ENCODE assay signal across 9 mouse cellular contexts in the genomic region with DNA sequence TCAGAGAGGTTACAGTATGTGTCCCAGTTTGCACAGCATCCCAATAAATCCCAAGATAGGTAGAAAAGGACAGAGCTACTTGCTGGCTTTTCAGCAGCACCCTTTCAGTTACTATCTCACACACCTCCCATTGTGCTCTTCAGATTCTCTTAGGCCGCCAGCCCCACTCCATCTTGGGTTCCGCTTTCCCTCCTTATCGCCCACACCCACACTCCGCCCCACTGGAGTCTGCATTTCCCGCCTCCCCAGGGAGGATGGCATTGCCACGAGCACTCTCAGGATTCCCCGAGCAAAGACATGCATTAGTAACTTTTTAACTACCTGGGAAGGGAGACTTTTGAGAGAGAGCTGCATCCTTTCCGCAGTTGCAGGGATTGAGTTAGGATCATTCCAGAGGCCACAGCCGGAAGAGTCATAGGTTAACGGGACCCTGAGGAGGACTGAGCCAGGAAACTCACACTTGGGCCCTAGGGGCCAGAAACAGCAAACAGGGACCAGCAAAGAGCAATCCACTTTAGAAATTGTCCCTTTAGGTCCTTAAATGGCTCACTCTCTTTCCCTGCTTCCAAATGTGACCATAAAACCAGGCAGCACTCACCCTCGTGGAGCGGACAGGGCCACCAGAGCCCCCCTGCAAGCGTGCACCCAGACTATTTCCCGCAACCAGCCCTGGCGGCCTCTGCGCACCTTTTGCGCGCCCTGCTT. TPM values are rescaled to one million over a fixed set of nuclear protein-coding genes. Genes with fewer than 3 reads are reported as not detected.
DNase-seq lines count a peak whose midpoint lies in the region; ATAC-seq lines count a peak whose summit lies in the region.
"Had no signal": no experiment of that assay in that cellular context is flagged by ENCODE, and none has a peak within 500 bp of the region (broad histone marks: within the 10 kb centered on the region; RNA-seq: fewer than 3 reads in every experiment).

No protein-coding gene starts in this region.

- intact Hi-C loops in heart, postnatal 14 days (cut with DNase I) = loop anchor here (2.0 to 5.0 kb wide), 2 partner anchors 99 to 140 kb away; no protein-coding TSS in a partner anchor

- H3K27me3 ChIP-seq in heart, embryonic 16.5 days (ENCODE audit: control insufficient read depth, insufficient read depth, low read length) = peaks cover 24% of the 10 kb centered on the region
- H3K27me3 ChIP-seq in embryonic facial prominence, embryonic 13.5 days = peaks cover 50% of the 10 kb centered on the region
- peaks cover 44% of the 10 kb centered on the region for H3K27me3 ChIP-seq in hindbrain, embryonic 16.5 days (replicated peaks; ENCODE audit: control insufficient read depth, insufficient read depth, low read length)
- H3K27me3 ChIP-seq in midbrain, embryonic 14.5 days (ENCODE audit: control insufficient read depth, insufficient read depth, low read length) = peaks cover 51% of the 10 kb centered on the region

- ATAC-seq in heart, embryonic 16.5 days (replicated peaks; ENCODE audit: extremely low read depth, insufficient read depth, low FRiP score) = no peak
- ATAC-seq in embryonic facial prominence, embryonic 13.5 days (ENCODE audit: insufficient number of reproducible peaks, insufficient read depth, low FRiP score, low TSS enrichment, low read depth) = no peak
- no peak for ATAC-seq in hindbrain, embryonic 16.5 days
- no peak for ATAC-seq in midbrain, embryonic 14.5 days (ENCODE audit: low FRiP score, low TSS enrichment)

- H3K27ac ChIP-seq in heart, embryonic 16.5 days (ENCODE audit: low read length) = no peak overlapping the region
- no peak overlapping the region for H3K27ac ChIP-seq in embryonic facial prominence, embryonic 13.5 days
- H3K27ac ChIP-seq in hindbrain, embryonic 16.5 days (ENCODE audit: low read depth, low read length) = no peak overlapping the region
- H3K27ac ChIP-seq in midbrain, embryonic 14.5 days (replicated peaks; ENCODE audit: low read depth, low read length) = no peak overlapping the region
- H3K27ac ChIP-seq: macrophage had no signal

- 4% methylated on average over 18 of the region's 18 CpGs for WGBS in heart, embryonic 16.5 days
- WGBS in embryonic facial prominence, embryonic 13.5 days = 6% methylated on average over 18 of the region's 18 CpGs
- 6% methylated on average over 18 of the region's 18 CpGs for WGBS in hindbrain, embryonic 16.5 days
- 5% methylated on average over 18 of the region's 18 CpGs for WGBS in midbrain, embryonic 14.5 days

- H3K36me3 ChIP-seq in heart, embryonic 16.5 days (ENCODE audit: control insufficient read depth, insufficient read depth) = no peaks in the 10 kb centered on the region
- no peaks in the 10 kb centered on the region for H3K36me3 ChIP-seq in embryonic facial prominence, embryonic 13.5 days
- no peaks in the 10 kb centered on the region for H3K36me3 ChIP-seq in hindbrain, embryonic 16.5 days (ENCODE audit: control insufficient read depth, insufficient read depth, low read length)
- H3K36me3 ChIP-seq in midbrain, embryonic 14.5 days (ENCODE audit: control insufficient read depth, insufficient read depth, low read length) = no peaks in the 10 kb centered on the region

- peak overlapping the region; percentile 66 for H3K4me3 ChIP-seq in heart, embryonic 16.5 days (ENCODE audit: low read length)
- H3K4me3 ChIP-seq in embryonic facial prominence, embryonic 13.5 days = peak overlapping the region; percentile 54
- H3K4me3 ChIP-seq in hindbrain, embryonic 16.5 days (ENCODE audit: low read length) = peak overlapping the region; percentile 44
- H3K4me3 ChIP-seq in midbrain, embryonic 14.5 days (replicated peaks; ENCODE audit: low read depth, low read length) = peak overlapping the region; percentile 32

- peak overlapping the region; percentile 69 for H3K9ac ChIP-seq in heart, embryonic 16.5 days (ENCODE audit: low read length)
- peak overlapping the region; percentile 68 for H3K9ac ChIP-seq in embryonic facial prominence, embryonic 13.5 days
- H3K9ac ChIP-seq in hindbrain, embryonic 16.5 days (ENCODE audit: low read depth, low read length) = peak overlapping the region; percentile 47
- H3K9ac ChIP-seq in midbrain, embryonic 14.5 days (replicated peaks; ENCODE audit: low read length) = no peak overlapping the region

- DNase-seq in heart, postnatal 14 days = no peak
- no peak for DNase-seq in midbrain, embryonic 14.5 days
- DNase-seq in left cerebral cortex, adult 9 months (ENCODE audit: low spot score in 2 of 2) = no peak
- no peak for DNase-seq in urinary bladder, adult 2 months (ENCODE audit: low spot score)
- DNase-seq in MN1 (ENCODE audit: low spot score) = no peak

- peak overlapping the region; percentile 85 for H3K4me2 ChIP-seq in heart, embryonic 16.5 days (ENCODE audit: low read depth, low read length)
- peak overlapping the region; percentile 94 for H3K4me2 ChIP-seq in embryonic facial prominence, embryonic 13.5 days
- H3K4me2 ChIP-seq in hindbrain, embryonic 16.5 days (ENCODE audit: low read length) = peak overlapping the region; percentile 85
- peak overlapping the region; percentile 65 for H3K4me2 ChIP-seq in midbrain, embryonic 14.5 days (ENCODE audit: low read length)

- H3K4me1 ChIP-seq in heart, embryonic 16.5 days (ENCODE audit: control insufficient read depth, insufficient read depth, low read length) = peaks cover 12% of the 10 kb centered on the region
- peaks cover 32% of the 10 kb centered on the region for H3K4me1 ChIP-seq in embryonic facial prominence, embryonic 13.5 days
- peaks cover 18% of the 10 kb centered on the region for H3K4me1 ChIP-seq in hindbrain, embryonic 16.5 days (ENCODE audit: control insufficient read depth, insufficient read depth, low read depth, low read length)
- peaks cover 10% of the 10 kb centered on the region; the same call in 1 of the 2 replicates for H3K4me1 ChIP-seq in midbrain, embryonic 14.5 days (ENCODE audit: control insufficient read depth, insufficient read depth, low read length)

- H3K9me3 ChIP-seq in heart, embryonic 16.5 days (replicated peaks; ENCODE audit: control insufficient read depth, low read length) = peaks cover 3% of the 10 kb centered on the region; the same call in 1 of the 2 replicates
- no peaks in the 10 kb centered on the region for H3K9me3 ChIP-seq in embryonic facial prominence, embryonic 13.5 days
- no peaks in the 10 kb centered on the region for H3K9me3 ChIP-seq in hindbrain, embryonic 16.5 days (ENCODE audit: control insufficient read depth, low read length)
- H3K9me3 ChIP-seq in midbrain, embryonic 14.5 days (ENCODE audit: control insufficient read depth, low read length) = no peaks in the 10 kb centered on the region

RNA-seq across cellular contexts. Expression of gene Col13a1, which starts 1.4 kb away (rescaled TPM):
- polyA plus RNA-seq in heart, embryonic 16.5 days (2015; fragmentation: Nextera tagmentation; extraction: Ambion mirVana) = 4.2 and 6.0 TPM in 2 replicates
- 1 to 10 TPM; 1.3 to 1.8 TPM for total RNA-seq in heart, postnatal 14 days (2021)
- 6.4 and 11.4 TPM in 2 replicates for polyA plus RNA-seq in embryonic facial prominence, embryonic 13.5 days (2015; fragmentation: Nextera tagmentation; extraction: Ambion mirVana)
- 2.4 and 3.1 TPM in 2 replicates for polyA plus RNA-seq in hindbrain, embryonic 16.5 days (2015; fragmentation: Nextera tagmentation; extraction: Ambion mirVana)
- 0.12 and 1.5 TPM in 2 replicates for polyA plus RNA-seq in midbrain, embryonic 14.5 days (2014; fragmentation: Nextera tagmentation; extraction: Ambion mirVana)
- polyA plus RNA-seq in urinary bladder, adult 2 months (2012; rRNA removed) = 0.40 and 0.52 TPM in 2 replicates
- polyA plus RNA-seq: macrophage had no signal
